Mouse (Mus musculus): ENCODE results near the gene Map3k6.
A peak's percentile ranks its signal among the peaks of the same experiment; 100 is the strongest.

Map3k6 gene

GRCm38 (mm10) chr4:133253412-133253811, 12.8 kb downstream of the Map3k6 start:
- DNase-seq (ENCODE audit: low spot score in 2 of 2) = no peak

DNA sequence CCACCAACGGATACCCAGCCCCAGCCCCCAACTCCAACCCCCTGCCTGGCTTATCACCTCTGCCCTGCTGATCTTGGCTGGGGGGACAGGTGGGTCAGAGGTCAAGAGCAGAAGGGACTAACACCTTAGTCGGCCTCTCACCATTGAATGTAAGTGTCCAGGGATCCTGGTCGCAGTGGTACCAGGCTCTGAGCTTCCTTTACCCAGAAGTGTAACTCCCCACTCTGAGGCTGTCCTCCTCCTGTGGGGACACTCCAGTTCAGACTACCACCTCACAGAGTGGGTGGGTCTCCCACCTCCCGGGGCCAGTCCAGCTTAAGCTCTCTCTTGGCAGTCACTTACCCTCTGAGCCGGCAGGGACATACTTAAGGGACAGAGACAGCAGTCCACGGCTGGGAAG, 14.8 kb downstream of the Map3k6 start:
- DNase-seq (ENCODE audit: low spot score in 2 of 2) = no peak

- no peak for DNase-seq (ENCODE audit: low spot score in 2 of 2)
These were observed 16.2 kb downstream of the Map3k6 start for GRCm38 (mm10) chr4:133256820-133257219.

GRCm38 (mm10) chr4:133257230-133257629, 16.6 kb downstream of the Map3k6 start:
- DNase-seq (ENCODE audit: low spot score in 2 of 2) = no peak

DNA sequence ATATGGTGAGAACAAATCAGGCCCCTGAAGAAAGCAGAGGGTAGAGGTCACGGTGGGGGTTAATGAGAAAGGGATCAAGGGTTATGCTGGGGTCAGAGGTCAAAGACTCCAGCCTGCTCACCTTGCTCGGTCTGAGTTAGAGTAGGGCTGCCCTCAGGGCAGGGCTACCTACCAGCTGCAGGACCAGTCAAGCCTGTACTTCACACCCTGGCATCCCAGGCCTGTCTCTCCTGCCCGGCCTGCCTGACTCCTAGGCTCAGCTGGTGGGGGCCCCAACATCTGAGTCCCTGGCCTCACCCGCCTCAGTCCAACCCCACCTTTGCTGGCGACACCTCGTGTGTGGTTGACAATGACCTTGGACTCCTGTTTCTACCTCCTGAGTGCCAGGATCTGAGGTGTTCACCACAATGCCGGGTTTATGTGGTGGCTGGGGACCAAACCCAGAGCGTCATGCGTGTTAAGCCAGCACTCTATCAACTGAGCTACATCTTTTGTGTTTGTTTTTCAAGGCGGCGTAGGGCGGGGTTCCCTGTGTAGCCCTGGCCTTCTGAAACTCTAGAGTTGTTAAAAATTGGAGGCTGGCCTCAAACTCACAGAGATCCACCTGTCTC, 17.3 kb downstream of the Map3k6 start:
- no peak for DNase-seq (ENCODE audit: low spot score in 2 of 2)

DNA sequence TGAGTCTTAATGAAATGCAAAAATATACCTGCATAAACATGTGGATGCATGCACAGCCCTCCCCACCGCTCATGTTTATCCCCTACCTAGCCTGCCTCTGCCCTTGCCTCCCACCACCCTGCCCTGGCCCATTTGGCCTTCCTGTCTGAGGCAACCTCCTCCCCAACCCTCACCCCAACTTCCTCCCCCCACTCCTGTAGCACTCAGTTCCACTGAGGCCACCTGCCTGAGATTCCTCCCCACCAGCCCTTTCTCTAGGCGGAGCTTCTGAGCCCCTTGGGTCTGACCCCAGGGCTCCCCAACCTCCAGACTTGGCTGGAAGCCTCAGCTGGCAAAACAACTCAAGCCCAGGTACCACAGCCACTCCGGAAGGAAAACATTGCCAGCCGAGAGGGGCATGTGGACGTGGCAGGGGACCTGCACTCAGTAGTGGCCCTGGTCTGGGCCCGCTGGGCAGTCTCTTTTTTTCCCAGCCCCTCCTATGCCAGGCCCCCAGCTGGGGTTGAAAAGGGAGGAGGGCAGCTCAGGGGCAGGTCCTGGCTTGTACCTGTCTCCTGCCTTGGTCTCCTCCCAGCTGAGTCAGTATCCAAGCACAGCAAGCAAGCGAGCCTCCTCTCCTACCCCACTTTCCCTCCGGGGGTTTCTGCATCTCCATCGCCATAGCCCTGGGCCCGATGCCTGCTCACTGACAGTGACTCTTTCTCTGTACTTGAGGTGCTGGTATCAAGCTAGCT, 21.2 kb downstream of the Map3k6 start:
- peak; percentile 32 to 34 for DNase-seq (ENCODE audit: low spot score in 2 of 2)

GRCm38 (mm10) chr4:133262375-133262765, 21.8 kb downstream of the Map3k6 start:
- DNase-seq (ENCODE audit: low spot score in 2 of 2) = no peak

GRCm38 (mm10) chr4:133262882-133263281, 22.3 kb downstream of the Map3k6 start, which contains the start of gene Sytl1:
Gene Sytl1, minus strand, starts transcription at chr4:133263113.
- no peak for DNase-seq (ENCODE audit: low spot score in 2 of 2)

DNA sequence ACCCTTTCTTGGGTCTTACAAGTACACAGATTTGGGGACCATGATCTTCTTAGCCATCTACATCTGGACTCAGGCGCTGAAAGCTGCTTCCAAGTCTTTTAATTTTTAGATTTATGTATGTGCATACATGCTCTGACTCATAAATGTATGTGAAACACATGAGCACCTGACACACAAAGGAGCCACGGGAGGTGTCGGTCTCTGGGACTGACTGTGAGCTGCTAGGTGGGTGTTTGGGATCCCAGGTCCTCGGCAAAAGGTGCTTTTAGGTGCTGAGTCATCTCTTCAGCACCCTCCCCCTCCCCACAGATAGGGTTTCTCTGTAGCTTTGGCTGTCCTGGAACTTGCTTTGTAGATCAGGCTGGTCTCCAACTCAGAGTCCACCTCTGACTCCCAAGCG, 23.1 kb downstream of the Map3k6 start:
- no peak for DNase-seq (ENCODE audit: low spot score in 2 of 2)

GRCm38 (mm10) chr4:133264559-133264958, 23.9 kb downstream of the Map3k6 start:
- DNase-seq (ENCODE audit: low spot score in 2 of 2) = no peak

GRCm38 (mm10) chr4:133265297-133265696, 24.7 kb downstream of the Map3k6 start:
- DNase-seq (ENCODE audit: low spot score in 2 of 2) = no peak

- no peak for DNase-seq (ENCODE audit: low spot score in 2 of 2)
These were observed 25.1 kb downstream of the Map3k6 start for GRCm38 (mm10) chr4:133265759-133266158.

DNA sequence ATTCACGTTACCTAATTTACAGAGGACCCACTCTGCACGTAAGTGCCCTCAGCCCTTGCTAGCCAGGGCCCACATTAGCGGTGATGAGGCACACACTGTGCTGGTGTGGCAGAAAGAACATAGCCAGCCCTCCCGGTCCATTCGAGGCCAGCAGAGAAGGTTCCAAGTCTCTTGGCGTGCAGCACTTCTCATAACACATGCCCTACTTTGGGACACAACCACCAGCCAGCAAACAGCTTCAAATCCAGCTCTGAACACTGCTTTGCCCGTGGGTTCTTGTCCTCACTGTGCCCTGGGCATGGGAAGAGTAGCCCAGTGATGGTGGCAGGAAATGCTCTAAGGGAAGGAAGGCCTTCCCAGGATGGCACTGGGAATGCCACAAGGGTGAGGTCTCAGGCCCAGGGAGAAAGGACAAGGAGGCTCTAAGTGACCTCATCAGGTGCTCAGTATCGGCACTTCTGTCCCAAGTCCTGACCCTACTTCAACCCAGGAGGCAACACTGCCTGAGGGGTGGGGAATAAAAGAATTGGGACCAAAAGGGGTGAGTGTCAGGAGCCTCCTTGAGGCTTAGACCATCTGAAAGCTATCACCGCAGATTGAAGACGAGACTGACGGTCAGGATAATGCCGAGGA, 25.7 kb downstream of the Map3k6 start:
- no peak for DNase-seq (ENCODE audit: low spot score in 2 of 2)

DNA sequence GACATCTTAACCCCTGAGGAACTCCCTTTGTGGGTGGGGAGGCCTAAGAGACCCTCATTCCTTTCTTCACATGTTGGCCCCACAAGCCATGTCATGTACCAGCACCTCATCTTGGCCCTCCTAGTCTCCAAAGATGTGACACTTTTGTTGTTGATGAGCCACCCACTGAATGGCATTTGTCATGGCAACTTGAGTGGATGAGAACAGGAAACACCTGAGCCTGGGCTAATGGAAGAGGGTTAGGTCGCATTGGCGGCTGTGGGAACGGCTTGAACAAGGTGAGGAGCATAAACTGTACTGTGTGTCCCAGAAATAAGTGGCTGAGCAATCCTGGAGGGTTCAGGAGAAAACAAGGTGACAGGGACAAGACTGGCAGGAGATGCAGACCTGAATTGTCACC, 28.3 kb downstream of the Map3k6 start:
- DNase-seq (ENCODE audit: low spot score in 2 of 2) = no peak

DNA sequence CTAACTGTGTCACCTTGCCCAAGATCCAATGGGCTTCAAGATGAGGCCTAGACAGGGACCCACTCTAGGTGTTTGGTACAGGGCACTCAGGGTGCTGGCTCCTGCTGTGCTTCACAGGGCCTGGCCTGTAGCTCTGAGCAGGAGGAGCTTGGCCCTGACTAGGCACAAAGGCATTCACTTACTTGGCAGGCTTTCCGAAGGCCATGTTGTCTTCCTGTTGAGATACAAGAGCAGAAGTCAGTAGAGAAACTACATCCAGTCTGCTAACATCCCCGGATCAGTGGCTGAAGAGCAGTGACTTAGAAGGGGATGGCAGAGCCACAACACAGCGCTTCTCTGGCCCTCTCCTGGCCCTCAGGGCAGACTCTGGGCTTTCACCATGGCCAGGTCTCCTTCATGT, 29.0 kb downstream of the Map3k6 start:
- no peak for DNase-seq (ENCODE audit: low spot score in 2 of 2)

GRCm38 (mm10) chr4:133270929-133271328, 30.3 kb downstream of the Map3k6 start:
- no peak for DNase-seq (ENCODE audit: low spot score in 2 of 2)

- DNase-seq (ENCODE audit: low spot score in 2 of 2) = peak; percentile 91 to 92
These were observed 36.7 kb downstream of the Map3k6 start, which contains the start of gene Tmem222 for GRCm38 (mm10) chr4:133277104-133278026. Gene Tmem222, minus strand, starts transcription at chr4:133277792.

DNA sequence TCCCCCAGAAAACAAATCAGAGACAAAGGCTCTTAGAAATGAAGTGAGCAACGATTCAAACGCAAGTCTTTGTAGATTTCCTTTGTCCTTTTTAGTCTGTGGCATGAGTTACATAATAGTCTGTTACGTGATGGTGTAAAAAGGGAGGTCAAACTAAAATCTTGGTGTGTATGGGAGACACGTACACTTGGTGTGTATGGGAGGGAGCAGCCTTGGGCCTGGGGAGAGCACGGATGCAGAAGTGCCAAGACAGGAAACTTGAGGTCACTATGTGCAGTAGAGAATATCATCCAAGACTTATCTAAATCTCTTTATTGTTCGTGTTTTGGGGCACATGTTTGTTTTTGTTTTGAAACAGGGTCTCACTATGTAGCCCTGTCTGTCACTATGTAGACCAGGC, 37.4 kb downstream of the Map3k6 start:
- no peak for DNase-seq (ENCODE audit: low spot score in 2 of 2)

GRCm38 (mm10) chr4:133278482-133278881, 37.9 kb downstream of the Map3k6 start:
- no peak for DNase-seq (ENCODE audit: low spot score in 2 of 2)

- DNase-seq (ENCODE audit: low spot score in 2 of 2) = no peak
These were observed 40.9 kb downstream of the Map3k6 start for GRCm38 (mm10) chr4:133281513-133281912.

DNA sequence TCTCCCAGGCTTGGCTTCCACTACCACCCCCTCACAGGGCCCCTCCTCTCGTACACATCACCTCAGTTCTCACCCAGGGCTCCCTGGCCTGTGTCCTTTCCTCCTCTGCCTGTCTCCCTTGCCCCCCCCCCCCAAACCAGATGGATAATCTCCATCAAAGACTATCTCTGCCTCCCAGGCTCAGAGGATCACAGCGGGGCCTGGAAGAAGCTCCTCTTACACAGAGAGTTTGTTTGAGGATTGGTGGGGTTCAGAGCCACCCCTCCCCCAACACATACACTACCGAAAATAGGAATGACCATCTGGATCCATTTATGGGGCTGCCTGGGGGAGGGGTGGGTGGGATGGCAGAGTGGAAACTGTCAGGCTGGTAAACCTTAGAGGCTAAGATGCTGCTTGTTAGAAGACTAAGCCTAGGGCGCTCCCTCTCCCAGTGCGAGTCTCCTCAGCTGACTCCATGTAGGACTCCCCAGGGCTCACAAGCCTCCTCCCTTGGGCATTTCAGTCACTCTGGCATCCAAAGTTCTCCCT, 41.4 kb downstream of the Map3k6 start:
- no peak for DNase-seq (ENCODE audit: low spot score in 2 of 2)

- DNase-seq (ENCODE audit: low spot score in 2 of 2) = no peak
These were observed 42.0 kb downstream of the Map3k6 start for GRCm38 (mm10) chr4:133282656-133283055.
